Mouse (Mus musculus): ENCODE measurements around the gene Nipsnap2. TPM values are rescaled to one million over a fixed set of nuclear protein-coding genes. Genes with fewer than 3 reads are reported as not detected.
"Not testable (repeated sequence)": the region's sequence is repeated elsewhere in the genome, so short reads cannot be mapped to it uniquely, and the experiment has no call there.

Nipsnap2 gene
- polyA plus RNA-seq (2014; fragmentation: Nextera tagmentation; extraction: Ambion mirVana) = 95.1 and 95.6 TPM in 2 replicates

- 1% methylated on average over 65 of the region's 93 CpGs for WGBS
- H3K9me3 ChIP-seq (ENCODE audit: control insufficient read depth, low read length) = no peaks in the 10 kb centered on the region
- H3K4me3 ChIP-seq (ENCODE audit: low read depth, low read length) = peak within 1 kb of the TSS; percentile 83
- H3K4me1 ChIP-seq (ENCODE audit: control insufficient read depth, insufficient read depth, low read length) = 0 out of 2 replicates have a peak, but pooled peaks cover 6% of the 10 kb centered on the region
- H3K27ac ChIP-seq (ENCODE audit: low read depth, low read length) = peak within 1 kb of the TSS; percentile 92
- no peaks in the 10 kb centered on the region for H3K36me3 ChIP-seq (ENCODE audit: control insufficient read depth, insufficient read depth, low read length)
- H3K27me3 ChIP-seq (ENCODE audit: control insufficient read depth, insufficient read depth, low read length) = no peaks in the 10 kb centered on the region
- peak; percentile 93 for ATAC-seq (ENCODE audit: low read depth)
- H3K4me2 ChIP-seq (ENCODE audit: low read depth, low read length) = peak within 1 kb of the TSS; percentile 60
- H3K9ac ChIP-seq (replicated peaks; ENCODE audit: low read depth, low read length) = peak within 1 kb of the TSS; percentile 90
These were observed at the start of gene Nipsnap2 for GRCm38 (mm10) chr5:129724834-129725773. Nipsnap2 (plus strand) TSS chr5:129725063.

DNA sequence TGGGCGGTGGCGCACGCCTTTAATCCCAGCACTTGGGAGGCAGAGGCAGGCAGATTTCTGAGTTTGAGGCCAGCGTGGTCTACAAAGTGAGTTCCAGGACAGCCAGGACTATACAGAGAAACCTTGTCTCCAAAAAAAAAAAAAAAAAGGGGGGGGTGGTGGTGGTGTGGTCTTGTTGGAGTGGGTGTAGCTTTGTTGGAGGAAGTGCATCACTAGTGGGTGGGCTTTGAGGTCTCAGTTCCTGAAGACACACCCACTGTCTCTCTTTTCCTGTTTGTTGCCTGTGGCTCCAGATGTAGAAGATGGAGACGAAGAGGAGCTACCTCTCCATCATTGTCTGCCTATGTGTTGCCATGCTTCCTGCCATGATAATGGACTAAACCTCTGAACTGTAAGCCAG is 39.7 kb upstream of the Nipsnap2 start:
- not testable (repeated sequence) for H3K4me1 ChIP-seq (ENCODE audit: control insufficient read depth, insufficient read depth, low read length); ATAC-seq (ENCODE audit: low read depth); H3K4me3 ChIP-seq (ENCODE audit: low read depth, low read length); H3K4me2 ChIP-seq (ENCODE audit: low read depth, low read length); H3K27me3 ChIP-seq (ENCODE audit: control insufficient read depth, insufficient read depth, low read length); H3K27ac ChIP-seq (ENCODE audit: low read depth, low read length); H3K9ac ChIP-seq (replicated peaks; ENCODE audit: low read depth, low read length); H3K9me3 ChIP-seq (ENCODE audit: control insufficient read depth, low read length); H3K36me3 ChIP-seq (ENCODE audit: control insufficient read depth, insufficient read depth, low read length)
- 94% methylated on average over 5 of the region's 5 CpGs for WGBS

- no peak overlapping the region for H3K4me2 ChIP-seq (ENCODE audit: low read depth, low read length)
- H3K4me1 ChIP-seq (ENCODE audit: control insufficient read depth, insufficient read depth, low read length) = no peaks in the 10 kb centered on the region
- no peaks in the 10 kb centered on the region for H3K27me3 ChIP-seq (ENCODE audit: control insufficient read depth, insufficient read depth, low read length)
- ATAC-seq (ENCODE audit: low read depth) = no peak
- no peaks in the 10 kb centered on the region for H3K36me3 ChIP-seq (ENCODE audit: control insufficient read depth, insufficient read depth, low read length)
- H3K27ac ChIP-seq (ENCODE audit: low read depth, low read length) = no peak overlapping the region
- H3K9ac ChIP-seq (replicated peaks; ENCODE audit: low read depth, low read length) = no peak overlapping the region
- WGBS = 87% methylated on average over 7 of the region's 7 CpGs
- H3K9me3 ChIP-seq (ENCODE audit: control insufficient read depth, low read length) = no peaks in the 10 kb centered on the region
- H3K4me3 ChIP-seq (ENCODE audit: low read depth, low read length) = no peak overlapping the region
These were observed 37.2 kb upstream of the Nipsnap2 start for GRCm38 (mm10) chr5:129687621-129688020.

DNA sequence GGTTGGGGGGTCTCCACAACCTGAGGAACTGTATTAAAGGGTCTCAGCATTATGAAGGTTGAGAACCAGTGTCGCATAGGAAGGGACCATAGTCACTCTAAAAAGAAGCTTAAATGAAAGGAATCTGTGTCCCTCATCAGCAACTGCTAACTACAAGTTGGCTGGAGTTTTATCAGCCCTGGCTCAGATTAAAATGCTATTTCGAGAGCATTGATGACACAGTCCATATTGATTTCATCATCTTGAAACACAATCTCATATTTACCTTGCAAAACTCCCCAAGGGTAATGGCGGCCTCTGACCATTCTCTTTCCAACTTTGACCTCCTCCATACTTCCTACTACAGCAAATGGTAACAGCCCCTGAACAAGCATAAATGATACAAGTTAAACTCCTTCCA is 34.3 kb upstream of the Nipsnap2 start:
- H3K4me2 ChIP-seq (ENCODE audit: low read depth, low read length) = no peak overlapping the region
- H3K27ac ChIP-seq (ENCODE audit: low read depth, low read length) = no peak overlapping the region
- no peaks in the 10 kb centered on the region for H3K27me3 ChIP-seq (ENCODE audit: control insufficient read depth, insufficient read depth, low read length)
- H3K4me3 ChIP-seq (ENCODE audit: low read depth, low read length) = no peak overlapping the region
- no peaks in the 10 kb centered on the region for H3K4me1 ChIP-seq (ENCODE audit: control insufficient read depth, insufficient read depth, low read length)
- ATAC-seq (ENCODE audit: low read depth) = no peak
- H3K9ac ChIP-seq (replicated peaks; ENCODE audit: low read depth, low read length) = no peak overlapping the region
- no peaks in the 10 kb centered on the region for H3K36me3 ChIP-seq (ENCODE audit: control insufficient read depth, insufficient read depth, low read length)
- H3K9me3 ChIP-seq (ENCODE audit: control insufficient read depth, low read length) = no peaks in the 10 kb centered on the region
- 85% methylated on average over 3 of the region's 3 CpGs for WGBS

GRCm38 (mm10) chr5:129700506-129700905 is 24.4 kb upstream of the Nipsnap2 start:
- no peaks in the 10 kb centered on the region for H3K4me1 ChIP-seq (ENCODE audit: control insufficient read depth, insufficient read depth, low read length)
- no peak for ATAC-seq (ENCODE audit: low read depth)
- H3K4me2 ChIP-seq (ENCODE audit: low read depth, low read length) = no peak overlapping the region
- WGBS = 47% methylated on average over 2 of the region's 2 CpGs
- H3K36me3 ChIP-seq (ENCODE audit: control insufficient read depth, insufficient read depth, low read length) = no peaks in the 10 kb centered on the region
- H3K4me3 ChIP-seq (ENCODE audit: low read depth, low read length) = no peak overlapping the region
- no peaks in the 10 kb centered on the region for H3K27me3 ChIP-seq (ENCODE audit: control insufficient read depth, insufficient read depth, low read length)
- H3K9me3 ChIP-seq (ENCODE audit: control insufficient read depth, low read length) = no peaks in the 10 kb centered on the region
- no peak overlapping the region for H3K9ac ChIP-seq (replicated peaks; ENCODE audit: low read depth, low read length)
- H3K27ac ChIP-seq (ENCODE audit: low read depth, low read length) = no peak overlapping the region

DNA sequence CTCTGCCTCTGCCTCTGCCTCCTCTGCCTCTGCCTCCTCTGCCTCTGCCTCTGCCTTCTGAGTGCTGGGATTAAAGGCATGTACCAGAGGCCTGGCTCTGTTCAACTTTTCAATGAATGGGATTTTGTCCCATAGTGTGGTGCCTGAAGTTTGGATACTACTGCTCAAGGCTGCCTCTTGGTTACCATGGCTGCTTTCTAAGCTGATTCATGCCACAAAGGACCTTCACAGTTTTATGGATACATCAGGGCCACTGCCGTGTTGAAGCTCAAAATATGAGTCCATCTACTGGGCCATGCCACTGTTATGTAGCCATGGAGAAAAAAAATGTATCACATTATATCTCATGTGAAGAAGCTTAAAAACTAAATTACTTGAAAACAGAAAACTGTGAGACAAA is 23.2 kb upstream of the Nipsnap2 start:
- Histone ChIP-seq H3K27ac (ENCODE audit: low read depth, low read length) (no peak overlapping the region), H3K9me3 (ENCODE audit: control insufficient read depth, low read length) (no peaks in the 10 kb centered on the region), H3K4me1 (ENCODE audit: control insufficient read depth, insufficient read depth, low read length) (no peaks in the 10 kb centered on the region), H3K4me3 (ENCODE audit: low read depth, low read length) (no peak overlapping the region), H3K27me3 (ENCODE audit: control insufficient read depth, insufficient read depth, low read length) (no peaks in the 10 kb centered on the region), H3K4me2 (ENCODE audit: low read depth, low read length) (no peak overlapping the region), H3K36me3 (ENCODE audit: control insufficient read depth, insufficient read depth, low read length) (no peaks in the 10 kb centered on the region), H3K9ac (replicated peaks; ENCODE audit: low read depth, low read length) (no peak overlapping the region)
- WGBS = 77% methylated on average over 1 of the region's 1 CpGs
- no peak for ATAC-seq (ENCODE audit: low read depth)

DNA sequence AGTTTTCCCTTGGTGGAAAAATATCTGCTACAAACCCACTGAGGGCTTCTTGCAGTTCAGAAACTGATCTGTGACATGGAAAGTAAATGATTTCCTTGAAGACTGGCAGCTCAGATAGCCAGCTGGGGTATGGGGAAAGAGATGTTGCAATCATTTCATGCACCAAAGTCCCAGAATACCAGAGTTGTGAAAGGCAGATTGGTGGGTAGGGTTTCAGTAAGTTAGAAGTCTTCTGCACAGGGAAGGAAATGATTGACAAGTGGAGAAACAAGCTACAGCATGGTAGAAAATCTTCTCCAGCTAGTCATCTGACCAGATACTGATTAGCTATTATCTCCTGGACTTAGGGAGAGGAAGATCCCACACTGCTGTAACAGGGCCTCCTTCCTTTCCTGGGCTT is 21.5 kb upstream of the Nipsnap2 start:
- no peaks in the 10 kb centered on the region for H3K4me1 ChIP-seq (ENCODE audit: control insufficient read depth, insufficient read depth, low read length)
- ATAC-seq (ENCODE audit: low read depth) = no peak

GRCm38 (mm10) chr5:129708412-129708811 is 16.5 kb upstream of the Nipsnap2 start, which contains the start of gene Sept14:
Sept14 (minus strand) TSS chr5:129708512.
- no peak within 1 kb of the TSS for H3K4me3 ChIP-seq (ENCODE audit: low read depth, low read length)
- no peaks in the 10 kb centered on the region for H3K4me1 ChIP-seq (ENCODE audit: control insufficient read depth, insufficient read depth, low read length)
- no peaks in the 10 kb centered on the region for H3K36me3 ChIP-seq (ENCODE audit: control insufficient read depth, insufficient read depth, low read length)
- no peak within 1 kb of the TSS for H3K9ac ChIP-seq (replicated peaks; ENCODE audit: low read depth, low read length)
- no peak for ATAC-seq (ENCODE audit: low read depth)
- no peak within 1 kb of the TSS for H3K27ac ChIP-seq (ENCODE audit: low read depth, low read length)
- no peaks in the 10 kb centered on the region for H3K27me3 ChIP-seq (ENCODE audit: control insufficient read depth, insufficient read depth, low read length)
- 70% methylated on average over 2 of the region's 2 CpGs for WGBS
- H3K4me2 ChIP-seq (ENCODE audit: low read depth, low read length) = no peak within 1 kb of the TSS
- no peaks in the 10 kb centered on the region for H3K9me3 ChIP-seq (ENCODE audit: control insufficient read depth, low read length)

More for the DNA sequence above, 21.5 kb upstream of the Nipsnap2 start:
- Histone ChIP-seq H3K9ac (replicated peaks; ENCODE audit: low read depth, low read length) (no peak overlapping the region), H3K4me3 (ENCODE audit: low read depth, low read length) (no peak overlapping the region), H3K4me2 (ENCODE audit: low read depth, low read length) (no peak overlapping the region), H3K27me3 (ENCODE audit: control insufficient read depth, insufficient read depth, low read length) (no peaks in the 10 kb centered on the region), H3K9me3 (ENCODE audit: control insufficient read depth, low read length) (no peaks in the 10 kb centered on the region), H3K36me3 (ENCODE audit: control insufficient read depth, insufficient read depth, low read length) (no peaks in the 10 kb centered on the region), H3K27ac (ENCODE audit: low read depth, low read length) (no peak overlapping the region)

GRCm38 (mm10) chr5:129715326-129715861 is 9.5 kb upstream of the Nipsnap2 start, which contains the start of gene Mrps17:
Mrps17 (plus strand) TSS chr5:129715497.
- Histone ChIP-seq H3K4me1 (ENCODE audit: control insufficient read depth, insufficient read depth, low read length) (peaks cover 7% of the 10 kb centered on the region), H3K27ac (ENCODE audit: low read depth, low read length) (peak within 1 kb of the TSS; percentile 60), H3K9me3 (ENCODE audit: control insufficient read depth, low read length) (no peaks in the 10 kb centered on the region), H3K36me3 (ENCODE audit: control insufficient read depth, insufficient read depth, low read length) (0 out of 2 replicates have a peak, but pooled peaks cover 4% of the 10 kb centered on the region), H3K27me3 (ENCODE audit: control insufficient read depth, insufficient read depth, low read length) (no peaks in the 10 kb centered on the region), H3K4me3 (ENCODE audit: low read depth, low read length) (peak within 1 kb of the TSS; percentile 69), H3K4me2 (ENCODE audit: low read depth, low read length) (peak within 1 kb of the TSS; percentile 90), H3K9ac (replicated peaks; ENCODE audit: low read depth, low read length) (peak within 1 kb of the TSS; percentile 82)
- ATAC-seq (ENCODE audit: low read depth) = peak; percentile 93
- WGBS = under 1% methylated on average over 33 of the region's 33 CpGs

Measured in neural tube, embryonic 14.5 days (tissue).